Mouse (Mus musculus): ENCODE measurements around the gene Stab1. TPM values are rescaled to one million over a fixed set of nuclear protein-coding genes. Genes with fewer than 3 reads are reported as not detected.

Gene Stab1
- total RNA-seq, 2 experiments from 2014 or later, result 74.3 to 74.8 TPM

DNA sequence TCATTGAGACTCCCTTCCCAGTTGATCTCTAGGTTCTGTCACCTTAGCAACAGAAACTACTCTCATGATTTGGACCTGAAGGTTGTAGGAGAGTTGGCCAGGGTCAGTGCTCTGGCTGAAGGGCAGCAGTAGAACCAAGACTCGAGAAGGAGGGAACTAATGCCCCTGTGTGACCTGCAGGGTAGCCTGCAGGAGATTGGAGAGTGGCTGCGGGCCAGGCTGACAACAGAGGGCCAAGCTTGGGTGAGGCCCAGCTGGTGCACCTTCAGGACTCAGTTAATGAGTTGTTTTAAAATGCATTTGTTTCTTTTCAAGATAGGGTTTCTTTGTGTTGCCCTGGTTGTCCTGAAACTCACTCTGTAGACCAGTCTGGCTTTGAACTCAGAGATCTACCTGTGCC is 3.4 kb downstream of the Stab1 start:
- DNase-seq, result peak; percentile 72

DNA sequence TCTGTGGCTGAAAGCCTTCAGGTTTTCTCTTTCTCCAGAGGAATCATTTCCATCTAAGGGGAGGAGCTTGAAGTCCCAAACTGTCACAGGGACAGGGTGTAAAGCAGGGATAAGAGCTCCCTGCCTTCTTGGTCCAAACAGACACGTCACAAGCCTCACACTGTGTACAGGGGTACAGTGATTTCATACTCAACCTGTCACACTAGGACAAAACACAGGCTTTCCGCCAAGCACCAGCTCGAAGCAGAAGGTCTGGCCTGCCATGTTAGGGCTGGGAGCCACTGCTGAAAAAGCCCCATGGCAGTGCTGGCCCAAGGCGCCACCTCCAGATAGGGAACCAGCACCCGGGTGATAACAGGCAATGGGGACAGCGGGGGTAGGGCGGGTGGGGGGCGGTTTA is 4.4 kb downstream of the Stab1 start:
- no peak for DNase-seq

DNA sequence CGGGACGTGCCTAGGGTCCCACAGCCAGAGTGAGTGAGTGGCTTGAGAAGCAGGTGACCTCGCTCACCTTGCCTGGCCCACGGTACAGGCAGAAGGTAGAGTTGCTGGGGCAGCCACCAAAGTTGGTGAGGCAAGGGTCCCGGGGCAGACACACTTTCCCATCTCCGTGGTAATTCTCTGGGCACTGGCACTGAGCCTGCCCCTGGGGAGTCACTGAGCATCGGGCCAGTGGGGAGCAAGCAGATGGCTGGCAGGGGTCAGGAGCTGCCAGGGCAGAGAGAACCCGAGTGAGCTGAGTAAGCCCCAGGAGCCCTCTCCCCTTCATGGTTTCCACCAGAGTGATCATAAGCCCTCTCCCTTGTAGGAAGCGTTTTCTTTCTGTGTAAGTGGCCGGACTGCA is 6.8 kb downstream of the Stab1 start:
- DNase-seq, result no peak

DNA sequence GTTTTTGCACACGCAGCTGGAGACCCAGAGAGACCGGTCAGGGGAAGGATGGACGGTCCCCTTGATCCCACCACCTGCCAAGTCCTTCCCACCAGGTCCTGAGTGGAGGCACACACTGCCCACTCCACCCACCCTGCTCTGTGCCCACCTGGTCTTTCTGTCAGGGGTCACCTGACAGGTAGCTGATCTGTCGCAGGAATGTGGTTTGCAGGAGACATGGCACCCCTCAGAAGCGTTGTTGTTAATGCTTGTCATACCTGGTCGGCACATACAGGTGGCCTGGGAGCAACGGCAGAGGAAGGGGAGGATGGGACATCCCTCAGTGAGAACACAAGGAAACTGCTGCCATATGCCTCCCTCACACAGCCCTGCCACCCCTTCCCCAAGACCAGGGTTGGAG is 7.2 kb downstream of the Stab1 start:
- no peak for DNase-seq

DNA sequence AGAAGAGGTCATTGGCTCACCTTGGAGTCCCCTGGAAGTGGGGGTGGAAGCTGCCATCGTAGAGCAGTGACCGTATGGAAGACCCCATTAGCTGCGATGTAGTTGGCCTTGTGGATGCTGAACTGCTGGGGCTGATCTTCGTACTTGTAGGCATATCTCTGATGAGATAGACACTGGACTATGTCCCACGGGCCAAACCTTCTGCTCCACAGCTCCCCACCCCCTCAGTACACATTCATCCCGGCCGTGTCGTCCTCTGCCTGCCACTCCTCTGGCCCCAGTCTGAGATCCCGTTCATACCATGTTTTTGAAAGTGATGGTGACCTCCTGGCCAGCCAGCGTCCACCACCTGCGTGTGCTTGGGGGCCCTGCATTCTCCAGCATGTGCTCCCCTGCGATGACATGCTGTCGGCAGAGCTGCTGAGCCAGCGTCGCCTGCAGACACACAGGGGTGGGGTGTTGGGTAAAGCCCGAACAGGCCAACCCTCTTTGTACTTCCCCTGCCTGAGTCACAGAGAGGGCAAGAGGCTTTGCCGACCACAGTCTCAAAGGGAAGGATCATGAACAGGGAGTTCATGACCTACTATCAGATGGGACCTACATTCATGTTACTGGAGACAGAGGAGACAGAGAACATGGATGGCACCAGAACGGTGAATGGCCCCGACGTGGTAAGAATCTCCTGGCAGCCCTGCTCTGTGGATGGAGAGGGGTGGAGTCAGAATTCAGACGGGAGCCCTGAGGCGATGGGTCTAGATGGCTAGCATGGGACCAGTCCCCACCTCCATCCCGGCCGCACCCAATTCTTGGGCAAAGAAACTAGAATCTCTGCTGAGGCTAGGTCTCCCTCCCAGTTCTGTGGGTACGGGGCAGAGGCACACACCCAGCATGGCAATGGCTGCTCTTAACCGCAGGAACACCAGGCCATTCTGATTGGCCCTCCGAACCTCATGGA is 8.0 kb downstream of the Stab1 start:
- DNase-seq, result no peak

DNA sequence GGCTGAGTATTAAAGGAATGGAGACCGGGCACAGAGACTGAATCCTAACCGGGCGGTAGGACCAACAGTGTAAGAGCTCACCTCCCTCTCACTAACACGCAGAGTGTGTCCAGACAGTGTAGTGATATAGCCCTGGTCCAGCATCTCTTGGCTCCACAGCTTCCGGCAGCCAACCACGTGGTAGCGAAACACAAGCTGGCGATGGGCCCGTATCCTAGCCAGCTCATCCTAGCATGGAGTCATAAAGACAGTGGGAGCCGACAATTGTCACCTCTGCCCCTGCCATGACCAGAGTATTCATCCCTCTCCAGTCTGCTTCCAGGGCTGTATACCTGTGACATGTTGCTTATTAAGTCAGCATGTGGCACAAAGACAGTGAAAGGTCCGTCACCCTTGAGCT is 22.7 kb downstream of the Stab1 start:
- no peak for DNase-seq

DNA sequence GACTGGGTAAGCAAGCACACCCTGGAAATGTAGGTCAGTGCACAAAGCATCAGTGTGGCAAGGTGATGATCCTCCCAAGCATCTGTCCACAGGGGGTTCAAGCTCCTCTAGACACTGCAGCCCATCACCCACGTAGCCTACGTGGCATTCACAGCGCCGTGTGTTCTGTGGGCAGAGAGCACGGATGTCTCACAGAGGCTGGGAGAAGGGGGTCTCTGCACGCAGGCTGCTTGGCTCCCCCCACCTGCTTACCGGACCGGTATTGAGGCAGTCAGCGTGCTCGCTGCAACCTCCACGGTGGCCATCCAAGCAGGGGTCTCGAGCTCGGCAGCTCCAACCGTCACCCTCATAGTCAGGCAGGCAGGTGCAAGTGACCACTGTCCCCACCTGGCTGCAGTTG is 27.4 kb downstream of the Stab1 start:
- DNase-seq, result no peak

DNA sequence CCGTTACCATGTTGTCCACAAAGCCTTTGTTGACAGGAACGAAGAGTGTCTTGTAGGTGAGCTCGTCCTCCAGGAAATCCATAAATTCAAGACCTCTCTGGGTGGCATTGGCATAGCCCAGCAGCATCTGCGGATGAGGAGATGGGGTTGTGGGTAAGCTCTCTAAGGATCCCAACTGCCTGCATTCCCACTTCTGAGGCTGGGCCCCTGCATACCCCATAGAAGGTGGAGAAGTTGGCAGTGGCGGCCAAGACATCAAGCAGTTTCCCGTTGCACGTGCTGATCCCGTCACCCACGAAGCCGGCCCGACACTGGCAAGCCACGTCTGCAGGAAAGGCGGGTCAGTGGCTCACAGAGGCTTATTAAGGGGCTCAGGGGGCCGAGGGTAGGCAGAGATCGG is 28.3 kb downstream of the Stab1 start:
- DNase-seq, result no peak

DNA sequence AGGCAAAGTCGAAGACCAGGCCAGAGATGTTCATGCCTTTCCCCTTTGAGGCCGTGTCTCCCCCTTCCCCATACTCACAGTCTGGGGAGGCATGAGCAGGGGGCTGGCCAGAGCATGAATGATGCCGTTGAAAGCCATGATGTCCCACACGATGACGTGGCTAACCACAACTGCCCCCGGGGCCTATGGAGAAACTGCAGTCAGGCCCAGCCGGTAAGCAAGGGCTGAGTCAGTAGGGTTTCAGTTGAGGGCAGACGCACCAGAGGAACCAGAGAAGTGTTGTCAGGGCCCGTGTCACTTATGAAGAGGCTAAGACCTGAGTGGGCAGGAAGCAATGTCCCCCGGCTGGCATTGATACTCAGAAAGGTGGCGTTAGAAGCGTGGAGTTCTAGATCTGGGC is 28.8 kb downstream of the Stab1 start:
- no peak for DNase-seq

DNA sequence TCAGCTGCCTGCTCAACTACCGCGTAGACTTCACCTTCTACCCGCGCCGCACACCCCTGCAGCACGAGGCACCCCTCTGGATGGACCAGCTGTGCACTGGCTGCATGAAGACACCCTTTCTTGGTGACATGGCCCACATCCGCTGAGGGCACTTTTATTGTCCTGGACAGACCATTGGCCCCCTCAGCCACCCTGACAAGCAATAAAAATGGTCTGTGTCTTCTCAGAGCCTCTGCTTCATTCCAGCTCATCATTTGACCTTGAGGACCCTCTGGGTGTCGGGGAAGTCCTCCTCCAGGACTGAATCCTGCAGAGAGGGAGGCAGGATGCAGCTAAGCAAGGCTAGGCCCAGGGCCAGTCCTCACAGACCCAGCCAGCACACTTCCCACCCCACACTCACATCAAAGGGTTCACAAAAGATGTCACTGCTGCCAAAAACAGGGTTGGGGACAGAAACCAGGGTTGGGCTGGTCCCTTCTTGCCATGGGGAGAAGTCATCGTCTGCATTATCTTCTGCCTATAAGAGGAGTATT is 29.5 kb downstream of the Stab1 start:
- no peak for DNase-seq

DNA sequence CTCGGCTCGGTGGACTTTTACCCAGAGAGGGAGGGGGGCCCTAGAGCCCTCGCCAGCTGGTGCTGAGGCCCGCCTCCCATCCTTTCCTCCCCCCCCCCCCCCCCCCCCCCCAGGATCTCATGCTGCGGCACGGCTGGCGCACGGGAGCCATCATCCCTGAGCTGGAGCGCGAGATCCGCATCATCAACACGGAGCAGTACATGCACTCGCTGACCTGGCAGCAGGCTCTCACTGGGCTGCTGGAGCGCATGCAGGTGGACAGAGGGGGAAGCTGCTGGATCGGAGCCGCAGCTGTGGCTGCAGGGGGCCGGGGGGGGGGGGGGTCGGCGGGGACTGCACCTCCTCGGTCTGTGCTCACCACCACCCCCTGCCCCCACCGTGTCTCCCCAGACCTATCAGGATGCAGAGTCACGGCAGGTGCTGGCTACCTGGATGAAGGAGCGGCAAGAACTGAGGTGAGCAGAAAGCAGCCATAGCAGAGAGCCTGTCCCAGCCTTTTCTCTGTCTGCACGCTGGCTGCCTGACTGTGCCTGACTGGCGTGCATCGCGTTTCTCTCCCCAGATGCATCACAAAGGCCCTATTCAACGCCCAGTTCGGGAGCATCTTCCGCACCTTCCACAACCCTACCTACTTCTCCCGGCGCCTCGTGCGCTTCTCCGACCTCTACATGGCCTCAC is 30.1 kb downstream of the Stab1 start:
- DNase-seq, result no peak

DNA sequence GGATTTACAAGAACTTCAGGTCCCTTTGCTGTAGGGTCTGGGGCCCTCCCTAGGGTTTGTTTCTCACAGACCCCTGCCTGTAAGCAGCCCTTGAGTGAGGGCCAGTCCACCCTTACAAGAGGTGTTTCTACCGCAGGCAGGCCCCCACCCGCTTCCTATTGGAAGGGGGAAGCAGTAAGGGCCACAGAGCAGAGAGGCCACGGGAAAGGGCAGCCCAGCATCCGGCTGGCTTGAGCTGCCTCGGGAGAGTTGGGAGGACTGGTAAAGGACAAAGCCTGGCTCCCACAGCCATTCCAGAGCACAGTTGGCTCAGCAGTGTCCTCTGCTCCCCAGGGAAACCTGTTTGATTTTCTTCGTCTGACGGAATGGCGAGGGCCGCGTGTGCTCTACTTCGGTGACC is 30.6 kb downstream of the Stab1 start:
- DNase-seq, result peak; percentile 48

DNA sequence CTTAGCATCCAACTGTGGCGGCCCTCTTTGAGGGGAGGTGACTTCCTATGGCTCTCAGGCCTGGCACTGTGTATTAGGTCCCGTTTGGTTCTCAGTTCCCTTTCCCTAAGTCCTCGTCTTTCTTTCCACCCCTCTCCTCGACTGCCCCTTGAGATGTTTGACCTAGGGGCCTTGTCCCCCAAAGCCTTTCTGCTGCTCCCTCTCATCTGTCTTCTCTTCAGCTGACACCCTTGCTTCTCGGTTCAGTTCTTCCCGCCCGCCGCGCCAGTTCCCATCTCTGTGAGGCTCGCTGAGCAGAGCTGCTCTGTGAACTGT is 31.2 kb downstream of the Stab1 start:
- no peak for DNase-seq

DNA sequence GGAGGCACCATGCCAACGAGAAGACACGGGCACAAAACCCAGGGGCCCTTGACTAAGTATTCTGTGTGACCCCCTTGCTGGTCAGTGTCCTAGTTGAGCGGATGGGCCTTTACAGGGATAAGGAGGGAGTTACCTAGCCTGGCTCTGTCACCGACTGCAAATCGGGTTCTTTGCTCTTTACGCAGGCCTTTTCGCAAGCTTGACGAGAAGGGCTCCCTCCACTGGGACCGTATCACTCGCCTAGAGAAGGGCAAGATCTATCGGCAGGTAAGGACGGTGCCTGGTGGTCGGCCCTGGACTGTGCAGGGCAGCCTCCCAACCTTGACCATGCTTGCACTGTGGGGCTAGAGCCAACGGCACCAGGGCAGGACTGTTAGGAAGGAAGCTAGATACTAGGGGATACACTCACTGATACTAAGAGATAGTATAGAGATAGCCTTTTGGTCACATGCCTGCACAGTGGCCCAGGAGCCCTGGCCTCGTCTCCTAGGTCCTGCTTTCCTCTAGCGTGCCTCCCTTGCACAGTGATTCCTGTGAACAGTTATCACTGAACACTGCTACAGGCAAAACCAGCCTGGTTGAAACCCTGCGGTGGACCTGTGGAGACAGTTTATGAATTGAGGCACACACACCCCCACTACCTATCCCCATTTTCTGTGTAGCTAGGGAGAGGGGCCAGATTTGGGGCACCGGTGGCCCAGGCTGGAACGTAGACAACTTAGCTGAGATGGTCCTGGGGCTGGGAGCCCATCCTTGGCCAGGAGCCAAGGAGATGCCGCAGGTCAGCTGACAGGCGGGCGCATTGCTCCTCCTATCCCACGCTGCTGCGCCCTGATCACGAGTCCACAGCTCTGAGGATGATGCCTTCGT is 31.8 kb downstream of the Stab1 start:
- no peak for DNase-seq

DNA sequence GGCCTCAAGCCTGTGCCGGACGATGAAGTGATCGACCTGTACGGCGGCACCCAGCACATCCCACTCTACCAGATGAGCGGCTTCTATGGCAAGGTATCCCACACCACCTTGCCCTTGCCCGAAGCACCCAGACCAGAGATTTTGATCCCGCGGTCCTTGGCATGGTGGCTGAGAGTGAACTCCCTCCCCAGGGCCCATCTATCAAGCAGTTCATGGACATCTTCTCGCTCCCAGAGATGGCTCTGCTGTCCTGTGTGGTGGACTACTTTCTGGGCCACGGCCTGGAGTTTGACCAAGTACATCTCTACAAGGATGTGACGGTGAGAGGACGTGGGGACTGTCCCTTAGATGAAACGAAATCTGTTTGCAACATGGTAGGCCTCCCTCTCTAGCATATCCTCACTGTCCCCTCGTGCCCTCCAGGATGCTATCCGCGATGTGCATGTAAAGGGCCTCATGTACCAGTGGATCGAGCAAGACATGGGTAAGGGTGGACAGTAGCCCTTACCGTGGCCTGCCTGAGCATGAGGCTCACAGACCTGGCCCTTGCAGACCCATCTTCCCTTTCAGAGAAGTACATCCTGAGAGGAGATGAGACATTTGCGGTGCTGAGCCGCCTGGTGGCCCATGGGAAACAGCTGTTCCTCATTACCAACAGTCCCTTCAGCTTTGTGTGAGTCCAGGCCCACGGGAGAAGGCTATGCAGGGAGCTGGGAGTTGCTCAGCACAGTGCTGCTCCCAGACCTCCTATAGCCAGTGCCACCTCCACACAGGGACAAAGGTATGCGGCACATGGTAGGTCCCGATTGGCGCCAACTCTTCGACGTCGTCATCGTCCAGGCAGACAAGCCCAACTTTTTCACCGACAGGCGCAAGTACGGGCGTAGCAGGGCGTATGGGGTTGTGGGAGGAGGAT is 32.7 kb downstream of the Stab1 start:
- DNase-seq, result no peak

DNA sequence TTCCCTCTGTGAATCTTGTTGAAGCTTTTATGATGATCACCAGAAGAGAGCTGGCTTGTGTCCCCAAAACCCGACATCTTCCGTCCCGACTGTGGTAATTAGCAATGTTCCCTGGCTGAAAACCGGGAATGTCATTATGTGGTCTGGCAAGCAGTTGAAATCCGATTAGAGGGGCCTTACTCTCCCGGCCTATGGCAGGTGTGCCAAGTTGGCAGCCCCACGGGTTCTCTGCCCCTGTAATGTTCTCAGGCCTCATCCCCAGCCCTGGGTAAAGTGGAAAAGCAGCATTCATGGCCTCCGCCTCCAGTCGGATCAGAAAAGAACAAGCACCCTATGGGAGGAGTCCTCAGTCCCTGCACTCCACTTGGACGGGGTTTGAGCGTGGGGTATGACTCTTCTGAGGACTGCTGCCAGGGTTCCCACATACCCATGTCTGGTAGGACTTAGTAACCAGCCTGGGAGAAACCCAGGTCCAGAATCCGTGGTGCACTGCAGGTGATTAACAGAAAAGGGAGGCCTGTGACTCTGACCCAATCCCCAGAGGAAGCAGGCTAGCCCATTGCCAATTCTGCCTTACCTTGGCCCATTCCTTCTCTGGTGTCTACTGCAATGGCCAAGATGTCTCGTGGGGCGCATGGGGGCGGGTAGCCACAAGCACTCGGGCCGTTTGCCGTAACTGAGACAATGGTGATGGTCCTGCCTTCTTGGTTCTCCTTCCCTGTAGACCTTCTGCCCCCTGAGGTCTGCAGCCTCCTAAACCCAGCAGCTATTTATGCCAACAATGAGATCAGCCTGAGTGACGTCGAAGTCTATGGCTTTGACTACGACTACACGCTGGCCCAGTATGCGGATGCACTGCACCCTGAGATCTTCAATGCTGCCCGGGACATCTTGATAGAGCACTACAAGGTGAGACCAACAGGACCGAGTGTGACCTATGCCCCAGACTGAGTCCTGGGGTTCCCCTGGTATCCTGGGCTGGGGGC is 34.1 kb downstream of the Stab1 start:
- DNase-seq, result no peak

DNA sequence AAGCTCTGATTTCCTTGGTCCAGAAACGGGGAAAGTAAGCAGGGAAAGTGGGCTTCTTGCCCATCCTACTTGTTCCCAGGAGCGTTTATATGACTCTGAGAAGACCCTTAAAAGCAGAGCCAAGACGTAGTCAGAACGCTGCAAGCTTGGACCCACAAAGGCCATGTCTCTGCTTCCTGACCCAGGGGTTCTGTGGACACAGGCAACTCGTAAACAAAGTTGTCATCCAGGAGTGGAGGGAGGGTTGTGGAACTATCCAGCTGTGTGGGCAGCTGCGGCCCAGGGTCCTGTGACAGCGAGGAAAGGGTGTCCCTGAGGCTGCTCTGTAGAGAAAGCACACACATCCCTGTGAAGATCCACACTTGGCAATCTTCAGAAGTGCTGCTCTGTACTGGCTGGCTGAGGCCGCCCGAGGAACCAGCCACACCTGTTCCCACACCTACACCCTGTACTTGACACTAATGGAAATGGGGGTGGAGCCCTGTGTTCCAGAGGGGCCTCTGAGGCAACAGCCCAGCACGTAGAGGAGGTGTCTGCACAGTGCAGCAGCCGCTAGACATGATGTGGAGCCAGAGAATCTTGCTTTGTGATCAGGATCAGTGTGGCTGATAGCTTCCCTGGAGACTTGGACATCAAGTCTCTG is 35.3 kb downstream of the Stab1 start:
- DNase-seq, result no peak

DNA sequence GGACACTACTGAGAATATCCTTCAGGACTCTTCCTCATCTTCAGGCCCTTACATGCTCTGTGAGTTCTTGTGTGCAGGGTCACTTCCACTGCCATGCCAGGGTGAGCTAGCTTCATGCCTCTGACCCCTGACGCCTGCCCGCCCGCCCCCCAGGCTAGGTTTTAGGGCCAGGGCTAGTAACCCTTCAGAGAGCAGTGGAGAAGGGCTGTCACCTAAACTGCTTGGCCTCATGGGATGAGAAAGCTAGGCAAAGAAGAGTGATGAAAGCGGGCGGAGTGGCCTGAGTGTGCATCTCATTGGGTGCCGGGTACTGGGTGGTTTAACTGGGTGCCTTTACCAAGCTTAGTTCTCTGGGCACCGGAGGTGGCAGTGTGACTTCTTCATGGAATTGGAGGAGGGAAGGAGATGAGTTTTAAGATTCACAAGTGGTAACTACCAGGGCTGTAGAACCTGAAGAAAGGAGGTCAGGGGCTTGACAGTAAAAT is 35.9 kb downstream of the Stab1 start:
- DNase-seq, result no peak

DNA sequence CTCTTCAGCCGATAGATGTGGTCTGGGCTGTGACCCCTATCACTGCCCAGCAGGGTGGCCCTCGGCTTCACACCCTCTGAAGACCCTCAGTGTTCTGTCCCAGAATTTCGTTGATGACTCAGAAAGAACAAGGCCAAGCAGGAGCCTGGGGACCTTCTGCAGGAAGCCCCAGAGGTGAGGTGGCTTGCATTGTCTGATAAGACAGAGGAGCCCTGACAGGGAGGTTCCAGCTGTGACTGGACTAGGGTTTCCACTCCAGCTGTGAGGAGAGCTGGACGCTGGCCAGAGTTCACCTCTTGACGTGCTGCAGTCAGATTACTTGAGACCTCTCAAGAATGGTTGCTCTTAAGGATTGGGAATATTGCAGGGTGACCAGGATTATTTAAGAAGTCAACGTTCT is 36.4 kb downstream of the Stab1 start:
- peak; percentile 44 for DNase-seq

All from adrenal gland, postnatal 10 days (tissue).